Mouse (Mus musculus): ENCODE results near the gene Gm20909.
"Not testable (repeated sequence)": the region's sequence is repeated elsewhere in the genome, so short reads cannot be mapped to it uniquely, and the experiment has no call there.

Gene Gm20909

GRCm38 (mm10) chrY:21164270-21164669 is at the start of gene Gm20909:
Gene Gm20909 (plus strand): TSS chrY:21164570.
- DNase-seq (ENCODE audit: low read depth, low spot score) = not testable (repeated sequence)
